Mouse (Mus musculus): ENCODE measurements around the gene Gm2115. TPM values are rescaled to one million over a fixed set of nuclear protein-coding genes. Genes with fewer than 3 reads are reported as not detected.

Gm2115 gene
- polyA plus RNA-seq, 1 experiment from 2014 or later = 0.10 TPM

Other genes with a start within 250 kb of the Gm2115 start
- 4.4 and 5.3 TPM in 2 replicates for gene Arnt2, start 118.8 kb upstream of the Gm2115 start, polyA plus RNA-seq (2016; fragmentation: Nextera tagmentation; extraction: Ambion mirVana)
- 5.9 and 6.9 TPM in 2 replicates for gene Fah, start 77.8 kb downstream of the Gm2115 start, polyA plus RNA-seq (2016; fragmentation: Nextera tagmentation; extraction: Ambion mirVana)
- gene Zfand6, start 161.0 kb downstream of the Gm2115 start, polyA plus RNA-seq (2016; fragmentation: Nextera tagmentation; extraction: Ambion mirVana) = 163 and 170 TPM in 2 replicates